Mouse (Mus musculus) left cerebral cortex, adult 9 months (tissue): ENCODE measurements around the gene Gabrg3.

Experiments
- DNase-seq, 2 experiments: peaks; one replicate each; pipeline ENCODE4 v3.0.0; 2022; ENCODE audit warnings: low spot score in 2 of 2

Gabrg3 gene

DNA sequence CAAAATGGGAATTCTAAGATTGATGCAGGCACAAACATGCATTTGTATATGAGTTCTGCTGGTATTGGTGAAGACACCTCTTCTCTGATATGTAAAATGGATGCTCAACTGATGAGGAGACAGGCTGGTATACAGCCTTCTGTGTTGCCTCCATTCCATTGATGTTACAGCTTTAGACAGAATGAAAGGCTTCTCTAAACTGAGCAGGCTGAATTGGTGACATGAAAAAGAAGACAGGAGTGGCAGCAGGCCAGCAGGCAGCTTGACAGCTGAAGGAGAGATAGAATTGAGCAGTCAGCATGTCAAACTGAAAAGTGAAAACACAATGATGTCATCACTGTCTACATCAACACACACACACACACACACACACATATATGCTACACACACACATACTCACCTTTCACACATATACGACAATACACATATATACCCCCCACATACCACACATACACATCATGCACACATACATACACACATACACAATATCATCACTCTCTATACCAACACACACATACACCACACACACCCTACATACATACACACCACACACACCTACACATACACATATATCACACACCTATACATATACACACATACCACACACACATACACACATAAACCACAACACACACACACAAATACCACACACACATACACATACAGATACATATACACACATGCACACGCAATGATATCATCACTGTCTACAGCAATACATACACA, 315.4 kb downstream of the Gabrg3 start:
- no peak for DNase-seq

- no peak for DNase-seq
Measured at GRCm38 (mm10) chr7:57065398-57065797, 321.6 kb downstream of the Gabrg3 start.

DNA sequence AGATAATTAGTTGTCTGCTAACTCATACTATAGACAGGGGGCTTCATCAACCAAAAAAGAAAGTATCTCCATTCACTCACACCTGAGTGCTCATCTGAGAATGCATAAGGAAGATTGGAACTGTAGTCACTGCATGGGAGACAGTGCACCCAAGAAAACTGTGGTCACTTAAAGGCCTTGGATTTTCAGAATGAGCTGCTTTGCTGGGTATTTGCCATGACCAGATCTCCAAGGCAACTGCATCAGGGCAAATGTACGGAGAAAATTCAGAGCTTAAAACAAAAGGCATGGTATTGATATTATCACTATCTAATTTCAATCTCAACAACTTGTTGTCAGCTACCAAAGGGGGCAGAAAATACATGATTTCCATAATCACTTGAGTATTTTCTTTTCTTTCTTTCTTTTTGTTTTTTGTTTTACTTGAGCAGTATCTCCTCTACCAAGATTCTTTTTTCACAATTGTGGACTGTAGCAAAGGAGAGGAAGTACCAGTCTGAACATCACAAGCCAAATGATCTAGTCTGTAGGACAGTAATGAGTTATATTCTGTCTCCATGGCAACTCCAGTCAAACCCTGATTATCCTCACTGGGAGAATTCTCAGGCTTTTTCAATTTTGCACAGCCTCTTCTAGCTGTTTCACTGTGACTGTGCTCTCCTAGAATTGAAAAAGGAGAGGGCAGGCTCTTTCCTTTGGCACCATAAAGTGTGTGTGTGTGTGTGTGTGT, 335.9 kb downstream of the Gabrg3 start:
- DNase-seq = no peak

DNA sequence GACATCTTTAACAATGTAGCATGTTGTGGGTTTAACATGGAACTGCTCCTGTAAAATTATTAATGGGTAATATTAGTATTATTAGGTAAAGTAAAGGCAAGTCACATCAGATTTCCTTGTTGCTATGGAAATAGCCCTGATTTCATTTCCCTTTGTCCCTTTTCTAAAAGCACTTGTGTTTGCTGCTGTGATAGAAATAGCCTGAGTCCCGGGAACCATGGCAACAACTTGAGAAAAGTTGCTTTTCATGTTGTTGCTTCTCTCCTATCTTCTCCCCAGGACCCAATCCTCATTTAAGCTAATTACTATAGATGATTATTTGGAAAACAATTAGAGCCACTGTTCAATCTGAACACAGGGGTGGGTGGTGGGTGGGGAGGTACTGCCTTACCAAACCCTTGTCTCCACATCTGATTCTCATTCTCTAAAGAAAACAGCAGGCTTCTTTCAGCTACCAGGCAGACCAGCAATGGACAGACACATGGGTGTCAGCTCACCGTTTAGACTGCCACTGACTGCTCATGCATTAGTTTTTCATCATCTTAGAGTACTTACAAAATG, 349.0 kb downstream of the Gabrg3 start:
- peak in 1 of 2 experiments; percentile 15 for DNase-seq

GRCm38 (mm10) chr7:57000585-57001261, 386.3 kb downstream of the Gabrg3 start:
- no peak for DNase-seq

- no peak for DNase-seq
Measured at GRCm38 (mm10) chr7:56997713-56998624, 389.0 kb downstream of the Gabrg3 start.

DNA sequence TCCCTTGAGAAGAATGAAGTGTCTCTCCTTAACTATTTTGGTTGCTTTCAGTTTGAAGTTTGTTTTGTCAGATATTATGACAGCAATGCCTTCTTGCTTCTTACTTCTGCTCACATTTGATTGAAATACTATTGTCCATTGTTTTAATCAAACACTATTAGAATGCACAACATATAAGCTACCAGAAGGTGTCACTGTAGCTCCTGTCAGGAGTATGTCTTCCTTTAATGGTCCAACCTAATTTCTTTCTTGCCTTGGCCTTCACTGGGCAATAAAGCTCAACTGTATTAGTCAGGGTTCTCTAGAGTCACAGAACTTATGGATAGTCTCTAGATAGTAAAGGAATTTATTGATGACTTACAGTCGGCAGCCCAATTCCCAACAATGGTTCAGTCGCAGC, 440.6 kb downstream of the Gabrg3 start:
- no peak for DNase-seq

DNA sequence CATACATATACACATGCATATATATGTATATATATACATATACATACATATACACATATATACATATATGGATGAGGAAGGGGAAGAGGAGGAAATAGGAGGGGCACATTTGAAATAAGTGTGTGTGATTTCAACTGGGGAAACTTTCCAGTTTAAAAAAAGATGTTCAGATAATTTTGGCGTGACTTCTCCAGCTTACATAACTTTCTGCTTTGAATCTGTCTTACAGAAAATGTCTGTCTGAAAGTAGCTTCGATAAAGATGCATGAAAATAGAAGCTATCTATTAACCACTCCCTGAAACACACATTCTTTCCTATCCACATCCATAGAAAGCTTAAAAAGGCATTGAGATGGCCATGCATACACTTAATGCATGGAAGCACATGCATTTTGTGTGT, 445.4 kb downstream of the Gabrg3 start:
- DNase-seq = peak; percentile 5 to 15

GRCm38 (mm10) chr7:56938020-56938419, 449.0 kb downstream of the Gabrg3 start:
- no peak for DNase-seq

GRCm38 (mm10) chr7:56919499-56919898, 467.5 kb downstream of the Gabrg3 start:
- DNase-seq = no peak

DNA sequence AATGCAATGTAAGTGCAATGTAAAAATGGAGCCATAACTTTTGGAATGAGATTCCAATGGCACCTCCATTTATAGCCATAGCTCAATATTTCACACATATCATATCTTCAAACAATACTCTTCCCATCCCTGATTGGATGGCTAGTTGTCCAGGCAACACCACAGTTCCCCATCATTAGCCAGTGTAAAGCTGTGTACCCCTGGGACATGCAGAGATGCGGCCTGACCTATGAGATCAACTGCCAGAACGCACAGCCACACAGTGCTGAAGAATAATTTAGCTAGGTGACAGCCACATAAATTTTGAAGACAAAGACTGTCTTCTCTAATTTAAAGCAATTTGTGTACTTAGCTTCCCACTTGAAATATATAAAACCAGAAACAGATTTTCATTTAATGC, 472.1 kb downstream of the Gabrg3 start:
- DNase-seq = no peak

- DNase-seq = no peak
Measured at GRCm38 (mm10) chr7:56899762-56900161, 487.2 kb downstream of the Gabrg3 start.

DNA sequence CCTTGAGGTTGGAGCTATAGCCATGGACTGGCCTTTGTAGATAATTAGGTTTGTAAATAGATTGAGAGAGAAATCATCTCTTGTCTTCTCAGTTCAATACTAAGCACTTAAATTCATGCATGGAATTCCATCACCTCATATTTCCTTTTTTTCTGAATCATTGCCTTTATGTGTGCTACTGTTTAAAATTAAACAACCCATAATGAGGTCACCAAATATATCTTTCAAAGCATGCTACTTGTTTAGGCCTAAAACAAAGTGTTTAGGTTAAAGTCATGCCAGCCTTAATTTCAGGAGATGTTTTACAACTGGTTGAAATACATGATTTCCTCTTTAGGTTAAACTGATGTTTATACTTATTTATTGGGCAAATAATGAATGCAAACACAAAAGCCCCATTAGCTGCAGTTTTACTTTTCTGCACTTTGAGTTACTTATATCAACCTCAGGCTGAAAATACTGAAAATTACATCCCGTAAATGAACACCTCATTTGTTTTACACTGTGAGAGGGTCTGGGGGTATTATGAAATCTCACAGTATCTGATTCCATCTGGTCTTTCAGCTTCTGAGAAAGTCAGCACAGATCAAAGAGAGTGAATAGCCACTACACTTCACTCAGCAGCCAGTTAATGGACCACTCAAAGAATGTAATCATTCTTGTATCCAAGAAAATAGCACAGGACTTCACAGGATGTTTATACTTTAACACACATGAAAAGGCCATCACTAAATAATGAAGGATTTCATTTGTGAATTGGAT, 519.5 kb downstream of the Gabrg3 start:
- no peak for DNase-seq

- peak in 1 of 2 experiments; percentile 22 for DNase-seq
Measured at GRCm38 (mm10) chr7:56843565-56843964, 543.4 kb downstream of the Gabrg3 start.

DNA sequence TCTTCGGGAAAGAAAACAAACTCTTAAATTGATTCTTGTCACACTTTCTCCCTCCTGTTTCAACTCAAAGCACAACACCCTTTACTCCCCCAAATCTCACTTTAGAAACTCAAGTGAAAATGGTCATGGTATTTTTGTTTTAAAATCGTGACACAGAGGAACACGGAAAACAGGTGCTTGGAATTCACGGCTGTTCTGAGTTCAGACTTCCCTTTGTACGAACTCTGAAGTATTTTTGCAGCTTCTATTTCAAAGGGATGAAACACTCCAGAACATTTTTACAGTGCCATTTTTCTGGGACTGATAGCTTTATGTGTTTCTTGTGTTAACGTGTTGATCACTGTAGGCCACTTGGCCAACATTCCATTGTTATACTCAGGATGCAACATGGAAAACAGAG, 561.5 kb downstream of the Gabrg3 start:
- DNase-seq = no peak

DNA sequence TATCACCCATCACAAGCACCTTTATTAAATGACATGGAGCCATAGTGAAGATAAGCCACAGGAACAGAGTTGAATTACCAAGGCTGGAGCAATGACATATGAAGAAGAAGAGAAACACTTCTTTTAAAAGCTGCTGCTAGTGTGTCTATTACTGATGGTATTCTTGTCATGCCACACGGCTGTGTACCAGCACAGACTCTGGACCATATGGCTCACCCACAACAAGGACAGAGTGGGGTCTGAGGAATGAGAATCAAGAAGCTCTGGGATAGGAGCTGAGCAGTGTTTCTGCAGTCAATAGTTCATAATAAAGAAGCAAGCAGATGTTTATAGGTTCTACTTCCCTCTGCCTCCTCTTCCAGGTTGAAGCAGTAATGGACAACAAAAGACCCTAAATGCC, 585.1 kb downstream of the Gabrg3 start:
- no peak for DNase-seq

DNA sequence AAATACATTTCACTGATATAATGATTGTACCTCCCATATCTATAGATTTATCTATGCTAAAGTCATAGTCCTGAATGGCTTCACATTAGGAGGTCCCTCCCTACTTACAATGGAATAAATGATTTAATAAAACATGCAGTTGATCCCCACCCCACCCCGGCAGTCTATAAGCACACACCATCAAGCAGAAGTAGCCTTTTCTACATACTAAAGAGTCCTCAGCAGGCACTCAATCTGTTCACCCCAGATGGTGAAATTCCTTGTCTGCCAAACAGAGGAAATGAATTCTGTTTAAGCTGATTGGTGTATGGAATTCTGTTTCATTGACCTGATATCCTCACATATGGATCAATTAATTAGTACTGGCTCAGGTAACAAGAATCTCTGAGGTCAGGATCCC, 607.9 kb downstream of the Gabrg3 start:
- DNase-seq = peak in 1 of 2 experiments; percentile 11

GRCm38 (mm10) chr7:56768216-56768615, 618.8 kb downstream of the Gabrg3 start:
- DNase-seq = no peak

GRCm38 (mm10) chr7:56767796-56768195, 619.2 kb downstream of the Gabrg3 start:
- no peak for DNase-seq

- peak in 1 of 2 experiments; percentile 28 for DNase-seq
Measured at GRCm38 (mm10) chr7:56765612-56766445, 621.2 kb downstream of the Gabrg3 start.
